Comparison of ENCODE assay signal across 8 mouse cellular contexts in genomic region chr9:45954294-45955106, GRCm38 (mm10). TPM values are rescaled to one million over a fixed set of nuclear protein-coding genes. Genes with fewer than 3 reads are reported as not detected.
DNase-seq lines count a peak whose midpoint lies in the region; ATAC-seq and TF ChIP-seq lines count a peak whose summit lies in the region.

No protein-coding gene starts in this region.

- peak overlapping the region; percentile 80 for H3K4me2 ChIP-seq in intestine, embryonic 15.5 days (replicated peaks)
- peak overlapping the region; percentile 94 for H3K4me2 ChIP-seq in myocyte (ENCODE audit: low read depth)
- peak overlapping the region; percentile 80 for H3K4me2 ChIP-seq in stomach, postnatal 0 days (replicated peaks; ENCODE audit: low read depth)

- H3K9ac ChIP-seq in intestine, embryonic 15.5 days: peak overlapping the region; percentile 91
- H3K9ac ChIP-seq in liver, adult 2 months (ENCODE audit: low read depth, low read length): peak overlapping the region; percentile 98
- H3K9ac ChIP-seq in stomach, postnatal 0 days (ENCODE audit: low read length): peak overlapping the region; percentile 99

- no peaks in the 10 kb centered on the region for H3K27me3 ChIP-seq in intestine, embryonic 15.5 days (replicated peaks)
- H3K27me3 ChIP-seq in liver, adult 2 months (ENCODE audit: control insufficient read depth, insufficient read depth, low read length): no peaks in the 10 kb centered on the region
- H3K27me3 ChIP-seq in myocyte (ENCODE audit: control insufficient read depth, insufficient read depth, insufficient read length): no peaks in the 10 kb centered on the region
- no peaks in the 10 kb centered on the region for H3K27me3 ChIP-seq in stomach, postnatal 0 days (ENCODE audit: control insufficient read depth, insufficient read depth, low read length)

- TF ChIP-seq POLR2A in liver, adult 2 months (IDR thresholded peaks at IDR 0.05; ENCODE audit: extremely low read depth, insufficient read depth, low read length): no peak
- peak; percentile 30 for TF ChIP-seq POLR2A in myocyte (IDR thresholded peaks at IDR 0.05; ENCODE audit: insufficient read length, low read depth)

- intact Hi-C loops in gastrocnemius, adult 2 months (cut with DNase I): loop anchor here (1.0 to 5.0 kb wide), 2 partner anchors 31 to 42 kb away; no protein-coding TSS in a partner anchor

- H3K36me3 ChIP-seq in intestine, embryonic 15.5 days: peaks cover 14% of the 10 kb centered on the region
- peaks cover 27% of the 10 kb centered on the region for H3K36me3 ChIP-seq in liver, adult 2 months (ENCODE audit: control insufficient read depth, insufficient read depth, low read length)
- peaks cover 19% of the 10 kb centered on the region for H3K36me3 ChIP-seq in myocyte (ENCODE audit: control insufficient read depth, insufficient read depth)
- H3K36me3 ChIP-seq in stomach, postnatal 0 days (ENCODE audit: control insufficient read depth, insufficient read depth, low read length): peaks cover 23% of the 10 kb centered on the region

- peaks cover 22% of the 10 kb centered on the region; the same call in 1 of the 2 replicates for H3K79me2 ChIP-seq in liver, adult 2 months (ENCODE audit: control insufficient read depth, insufficient read depth, low read length)
- peaks cover 17% of the 10 kb centered on the region for H3K79me2 ChIP-seq in myocyte (ENCODE audit: control insufficient read depth, insufficient read depth)

- DNase-seq in 3T3-L1 (ENCODE audit: low read depth, low spot score): peak; percentile 59
- peak; percentile 49 for DNase-seq in NIH3T3 (ENCODE audit: low read depth)
- DNase-seq in cerebellum, postnatal 25 days: peak; percentile 74 to 80
- peak; percentile 77 for DNase-seq in gastrocnemius, adult 2 months
- peak; percentile 52 for DNase-seq in liver, adult 2 months (ENCODE audit: extremely low read depth, low read depth, low spot score)
- DNase-seq in stomach, postnatal 0 days (ENCODE audit: low spot score): peak; percentile 77

- peak overlapping the region; percentile 100 for H3K27ac ChIP-seq in gastrocnemius, adult 2 months
- peak overlapping the region; percentile 90 for H3K27ac ChIP-seq in intestine, embryonic 15.5 days
- H3K27ac ChIP-seq in liver, adult 2 months (replicated peaks; ENCODE audit: insufficient read depth, low read depth, low read length): peak overlapping the region; percentile 97
- H3K27ac ChIP-seq in stomach, postnatal 0 days (replicated peaks): peak overlapping the region; percentile 98

- peak; percentile 79 for ATAC-seq in intestine, embryonic 15.5 days
- peak; percentile 75 for ATAC-seq in stomach, postnatal 0 days (ENCODE audit: low FRiP score, low TSS enrichment)

- no peak for TF ChIP-seq CTCF in gastrocnemius, adult 2 months (IDR thresholded peaks at IDR 0.05)
- no peak for TF ChIP-seq CTCF in liver, adult 2 months (IDR thresholded peaks at IDR 0.05; ENCODE audit: low read depth, low read length)
- no peak for TF ChIP-seq CTCF in stomach, postnatal 0 days (IDR thresholded peaks at IDR 0.05; ENCODE audit: low read depth)

- H3ac ChIP-seq in myocyte (ENCODE audit: control insufficient read depth, insufficient read length): peak overlapping the region; percentile 83

- H3K9me3 ChIP-seq in intestine, embryonic 15.5 days: no peaks in the 10 kb centered on the region
- no peaks in the 10 kb centered on the region for H3K9me3 ChIP-seq in stomach, postnatal 0 days (ENCODE audit: control insufficient read depth, low read length)

- peak overlapping the region; percentile 77 for H3K4me3 ChIP-seq in gastrocnemius, adult 2 months
- peak overlapping the region; percentile 90 for H3K4me3 ChIP-seq in intestine, embryonic 15.5 days (replicated peaks)
- peak overlapping the region; percentile 94 for H3K4me3 ChIP-seq in liver, adult 2 months (ENCODE audit: insufficient read depth, low read depth, low read length)
- peak overlapping the region; percentile 73 for H3K4me3 ChIP-seq in myocyte
- H3K4me3 ChIP-seq in stomach, postnatal 0 days (ENCODE audit: low read depth, low read length): peak overlapping the region; percentile 93

- H3K4me1 ChIP-seq in intestine, embryonic 15.5 days (replicated peaks): peaks cover 18% of the 10 kb centered on the region
- H3K4me1 ChIP-seq in liver, adult 2 months (ENCODE audit: control insufficient read depth, insufficient read depth, low read length): peaks cover 24% of the 10 kb centered on the region
- H3K4me1 ChIP-seq in stomach, postnatal 0 days (replicated peaks; ENCODE audit: control insufficient read depth, insufficient read depth): peaks cover 4% of the 10 kb centered on the region

- no peak for TF ChIP-seq EP300 in stomach, postnatal 0 days (optimal IDR thresholded peaks at IDR 0.05)

- WGBS in intestine, embryonic 15.5 days: under 1% methylated on average over 52 of the region's 63 CpGs
- under 1% methylated on average over 63 of the region's 63 CpGs for WGBS in liver, adult 2 months
- WGBS in stomach, postnatal 0 days: under 1% methylated on average over 51 of the region's 63 CpGs

TF ChIP-seq in myocyte, 11 proteins besides CTCF, POLR2A, EP300 and RAD21:
- TF ChIP-seq POLR2AphosphoS2 (IDR thresholded peaks at IDR 0.05; ENCODE audit: insufficient read length, low read depth) (no peak), MYOG (IDR thresholded peaks at IDR 0.05; ENCODE audit: control insufficient read depth in 1 of 3, insufficient read depth in 1 of 3, insufficient read length in 2 of 3, low read depth in 2 of 3) (peak in 1 of 3 experiments; percentile 22)

RNA-seq across cellular contexts. Expression of gene Sidt2, which starts 0.6 kb away (rescaled TPM):
- 10 to 100 TPM; 66.2 to 72.2 TPM for total RNA-seq in gastrocnemius, adult 2 months (2021)
- 36.3 and 39.6 TPM in 2 replicates for polyA plus RNA-seq in intestine, embryonic 15.5 days (2015; fragmentation: Nextera tagmentation; extraction: Ambion mirVana)
- total RNA-seq in liver, adult 2 months (2014; rRNA removed): 48.9 and 60.9 TPM in 2 replicates
- 330 and 511 TPM in 2 replicates for polyA plus RNA-seq in liver, adult 2 months (2012; rRNA removed)
- 59.9 TPM for polyA plus RNA-seq in myocyte (2012; fragmentation: generic; extraction: Trizol)
- polyA plus RNA-seq in stomach, postnatal 0 days (2015; fragmentation: Nextera tagmentation; extraction: Ambion mirVana): 41.0 and 46.1 TPM in 2 replicates

RNA-seq across cellular contexts. Expression of gene Tagln, which starts 18.6 kb away (rescaled TPM):
- total RNA-seq in gastrocnemius, adult 2 months (2021): 10 to 100 TPM; 38.5 to 49.2 TPM
- polyA plus RNA-seq in intestine, embryonic 15.5 days (2015; fragmentation: Nextera tagmentation; extraction: Ambion mirVana): 304 and 345 TPM in 2 replicates
- total RNA-seq in liver, adult 2 months (2014; rRNA removed): 5.3 and 5.4 TPM in 2 replicates
- polyA plus RNA-seq in liver, adult 2 months (2012; rRNA removed): 6.3 and 7.2 TPM in 2 replicates
- 142 TPM for polyA plus RNA-seq in myocyte (2012; fragmentation: generic; extraction: Trizol)
- polyA plus RNA-seq in stomach, postnatal 0 days (2015; fragmentation: Nextera tagmentation; extraction: Ambion mirVana): 881 and 1,168 TPM in 2 replicates

RNA-seq across cellular contexts. Expression of gene Rnf214, which starts 47.8 kb away (rescaled TPM):
- 10 to 100 TPM; 25.3 to 31.0 TPM for total RNA-seq in gastrocnemius, adult 2 months (2021)
- polyA plus RNA-seq in intestine, embryonic 15.5 days (2015; fragmentation: Nextera tagmentation; extraction: Ambion mirVana): 36.2 and 36.9 TPM in 2 replicates
- 16.3 and 18.5 TPM in 2 replicates for total RNA-seq in liver, adult 2 months (2014; rRNA removed)
- 11.2 and 12.4 TPM in 2 replicates for polyA plus RNA-seq in liver, adult 2 months (2012; rRNA removed)
- polyA plus RNA-seq in myocyte (2012; fragmentation: generic; extraction: Trizol): 14.6 TPM
- polyA plus RNA-seq in stomach, postnatal 0 days (2015; fragmentation: Nextera tagmentation; extraction: Ambion mirVana): 18.9 and 22.3 TPM in 2 replicates

RNA-seq across cellular contexts. Expression of gene Pcsk7, which starts 48.2 kb away (rescaled TPM):
- 10 to 100 TPM in 1 of 2 experiments, 1 to 10 TPM in 1; 9.3 to 12.3 TPM for total RNA-seq in gastrocnemius, adult 2 months (2021)
- polyA plus RNA-seq in intestine, embryonic 15.5 days (2015; fragmentation: Nextera tagmentation; extraction: Ambion mirVana): 18.5 and 20.2 TPM in 2 replicates
- 26.7 and 29.3 TPM in 2 replicates for total RNA-seq in liver, adult 2 months (2014; rRNA removed)
- polyA plus RNA-seq in liver, adult 2 months (2012; rRNA removed): 19.0 and 27.7 TPM in 2 replicates
- polyA plus RNA-seq in myocyte (2012; fragmentation: generic; extraction: Trizol): 17.2 TPM
- polyA plus RNA-seq in stomach, postnatal 0 days (2015; fragmentation: Nextera tagmentation; extraction: Ambion mirVana): 17.8 and 19.7 TPM in 2 replicates

RNA-seq across cellular contexts. Expression of gene Pafah1b2, which starts 58.0 kb away (rescaled TPM):
- 10 to 100 TPM; 28.0 to 29.5 TPM for total RNA-seq in gastrocnemius, adult 2 months (2021)
- 137 and 141 TPM in 2 replicates for polyA plus RNA-seq in intestine, embryonic 15.5 days (2015; fragmentation: Nextera tagmentation; extraction: Ambion mirVana)
- total RNA-seq in liver, adult 2 months (2014; rRNA removed): 14.6 and 14.8 TPM in 2 replicates
- 12.0 and 14.2 TPM in 2 replicates for polyA plus RNA-seq in liver, adult 2 months (2012; rRNA removed)
- 86.8 TPM for polyA plus RNA-seq in myocyte (2012; fragmentation: generic; extraction: Trizol)
- 70.8 and 79.0 TPM in 2 replicates for polyA plus RNA-seq in stomach, postnatal 0 days (2015; fragmentation: Nextera tagmentation; extraction: Ambion mirVana)

Comparison
In these comparisons a context has a peak if more than half of its experiments do, and no peak if none do; other contexts are left out.
1. Peak in every context shown above with its lines: DNase-seq, ATAC-seq, H3K4me3 ChIP-seq and H3K27ac ChIP-seq.
2. RNA of gene Tagln, which starts 18.6 kb away (polyA plus RNA-seq): 881 to 1,168 TPM in stomach, postnatal 0 days, 304 to 345 TPM in intestine, embryonic 15.5 days and 142 TPM in myocyte (single experiment); 6.3 to 7.2 TPM in liver, adult 2 months; every median in the first group is over 10 times any median in the second.